Mouse (Mus musculus): ENCODE measurements around the gene Usp7. TPM values are rescaled to one million over a fixed set of nuclear protein-coding genes. Genes with fewer than 3 reads are reported as not detected.

Usp7 gene
- 34.7 and 38.8 TPM in 2 replicates for polyA plus RNA-seq (2016; fragmentation: Nextera tagmentation; extraction: Ambion mirVana)

DNA sequence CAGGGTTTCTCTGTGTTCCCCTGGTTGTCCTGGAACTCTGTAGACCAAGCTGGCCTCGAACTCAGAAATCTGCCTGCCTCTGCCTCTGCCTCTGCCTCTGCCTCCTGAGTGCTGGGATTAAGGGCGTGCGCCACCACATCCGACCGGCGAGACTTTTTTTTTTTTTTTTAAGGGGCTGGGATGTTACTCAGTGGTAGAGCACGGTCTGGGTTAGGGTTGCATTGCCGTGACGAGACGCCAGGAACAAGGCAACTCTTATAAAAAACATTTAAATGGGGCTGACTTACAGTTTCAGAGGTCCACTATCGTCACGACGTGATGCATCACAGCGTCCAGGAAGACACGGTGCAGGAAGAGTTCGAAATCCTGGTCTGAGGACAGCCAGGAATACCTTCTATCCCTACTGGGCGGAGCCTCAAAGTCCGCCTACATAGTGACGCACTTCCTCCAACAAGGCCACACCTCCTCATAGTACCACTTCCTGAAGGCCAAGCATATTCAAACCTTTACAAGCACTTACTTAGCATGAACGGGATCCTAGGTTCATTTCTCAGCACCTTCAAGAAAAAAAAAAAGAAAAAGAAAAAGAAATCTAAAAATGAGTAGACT is at the start of gene Usp7:
Usp7 (minus strand) TSS at position 360 of the 609 bp plus-strand sequence.
- WGBS: 92% methylated on average over 20 of the region's 20 CpGs
- no peak within 1 kb of the TSS for H3K4me2 ChIP-seq (replicated peaks)
- H3K4me1 ChIP-seq: no peaks in the 10 kb centered on the region

DNA sequence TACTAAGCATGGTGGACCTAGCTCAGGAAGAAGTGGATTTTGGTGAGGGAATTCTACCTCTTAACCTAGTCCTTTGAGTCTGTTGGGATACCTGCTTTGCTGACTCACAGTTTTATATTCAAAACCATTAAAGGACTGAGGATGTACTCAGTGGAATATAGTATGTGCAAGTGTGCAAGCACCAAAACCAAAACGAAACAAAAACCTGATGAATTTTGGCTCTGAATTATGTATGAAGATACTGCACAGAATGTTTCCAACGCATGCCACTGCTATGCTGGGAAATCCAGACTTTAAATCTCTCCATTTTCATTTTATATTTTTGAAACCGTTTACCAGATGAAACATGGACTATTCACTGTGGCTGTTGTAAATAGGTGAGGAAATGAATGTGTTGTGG is 48.4 kb upstream of the Usp7 start:
- H3K9ac ChIP-seq: no peak overlapping the region
- 90% methylated on average over 3 of the region's 3 CpGs for WGBS
- H3K9me3 ChIP-seq: no peaks in the 10 kb centered on the region
- H3K4me2 ChIP-seq (replicated peaks): no peak overlapping the region
- peaks cover 38% of the 10 kb centered on the region for H3K36me3 ChIP-seq
- H3K4me1 ChIP-seq: no peaks in the 10 kb centered on the region
- no peaks in the 10 kb centered on the region for H3K27me3 ChIP-seq (replicated peaks)
- no peak overlapping the region for H3K4me3 ChIP-seq
- no peak overlapping the region for H3K27ac ChIP-seq
- ATAC-seq (ENCODE audit: low FRiP score, low read depth): no peak

More for the DNA sequence above, at the start of gene Usp7:
- Histone ChIP-seq H3K4me3 (no peak within 1 kb of the TSS), H3K9ac (no peak within 1 kb of the TSS), H3K27ac (no peak within 1 kb of the TSS), H3K36me3 (no peaks in the 10 kb centered on the region), H3K27me3 (replicated peaks) (no peaks in the 10 kb centered on the region), H3K9me3 (no peaks in the 10 kb centered on the region)
- no peak for ATAC-seq (ENCODE audit: low FRiP score, low read depth)

DNA sequence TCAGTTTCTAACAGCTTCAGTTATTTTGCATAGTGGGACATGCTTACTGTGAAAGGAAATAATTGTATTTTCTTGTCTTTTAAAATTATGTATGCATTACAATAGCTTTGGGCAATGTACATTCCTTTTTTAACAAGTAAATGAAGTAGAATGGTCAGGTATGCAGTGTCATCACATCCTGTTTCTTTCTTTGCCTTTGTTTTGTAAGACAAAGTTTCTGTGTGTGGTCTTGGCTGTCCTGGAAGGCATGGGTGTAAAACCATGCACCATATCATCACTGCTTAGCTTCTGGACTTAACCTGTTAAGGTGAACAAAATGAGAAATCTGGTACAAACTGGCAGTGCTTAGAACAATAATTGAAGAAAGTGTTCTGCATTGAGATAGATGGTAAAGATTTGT is 46.8 kb upstream of the Usp7 start:
- H3K9me3 ChIP-seq: no peaks in the 10 kb centered on the region
- H3K4me2 ChIP-seq (replicated peaks): no peak overlapping the region
- no peak overlapping the region for H3K9ac ChIP-seq
- no peak for ATAC-seq (ENCODE audit: low FRiP score, low read depth)
- no peaks in the 10 kb centered on the region for H3K27me3 ChIP-seq (replicated peaks)
- H3K27ac ChIP-seq: no peak overlapping the region
- H3K4me3 ChIP-seq: no peak overlapping the region
- H3K4me1 ChIP-seq: peaks cover 1% of the 10 kb centered on the region; the same call in 1 of the 2 replicates
- peaks cover 40% of the 10 kb centered on the region for H3K36me3 ChIP-seq

DNA sequence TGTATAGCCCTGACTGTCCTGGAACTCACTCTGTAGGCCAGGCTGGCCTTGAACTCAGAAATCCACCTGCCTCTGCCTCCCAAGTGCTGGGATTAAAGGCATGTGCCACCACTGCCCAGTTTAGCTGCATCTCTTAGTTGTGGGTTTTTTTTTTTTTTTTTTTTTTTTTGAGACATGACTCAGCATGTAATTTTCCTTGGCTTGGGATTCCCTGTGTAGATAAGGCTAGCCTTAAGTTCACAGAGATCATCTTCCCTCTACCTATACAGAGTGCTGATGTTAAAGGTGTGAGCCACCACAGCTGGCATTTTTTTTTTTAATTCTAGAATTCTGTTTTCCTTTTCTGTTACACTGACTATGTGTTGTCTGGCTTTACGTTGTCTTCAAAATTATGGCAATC is 45.5 kb upstream of the Usp7 start:
- H3K9me3 ChIP-seq: no peaks in the 10 kb centered on the region
- peaks cover 13% of the 10 kb centered on the region for H3K4me1 ChIP-seq
- no peaks in the 10 kb centered on the region for H3K27me3 ChIP-seq (replicated peaks)
- no peak overlapping the region for H3K4me2 ChIP-seq (replicated peaks)
- H3K27ac ChIP-seq: no peak overlapping the region
- peaks cover 38% of the 10 kb centered on the region for H3K36me3 ChIP-seq
- H3K9ac ChIP-seq: no peak overlapping the region
- 100% methylated on average over 1 of the region's 1 CpGs for WGBS
- ATAC-seq (ENCODE audit: low FRiP score, low read depth): no peak
- H3K4me3 ChIP-seq: no peak overlapping the region

DNA sequence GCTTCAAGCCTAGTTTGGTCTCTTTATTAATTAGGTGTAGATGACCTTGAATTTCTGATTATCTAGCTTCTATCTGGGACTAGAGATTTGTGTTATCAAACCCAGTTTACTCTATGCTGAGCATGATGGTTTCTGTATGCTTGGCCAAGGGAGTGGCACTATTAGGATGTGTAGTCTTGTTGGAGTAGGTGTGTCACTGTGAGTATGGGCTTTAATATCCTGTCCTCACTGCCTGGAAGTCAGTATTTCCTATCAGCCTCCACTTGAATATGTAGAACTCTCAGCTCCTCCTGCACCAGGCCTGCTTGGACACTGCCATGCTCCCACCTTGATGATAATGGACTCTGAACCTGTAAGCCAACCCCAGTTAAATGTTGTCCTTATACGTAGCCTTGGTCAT is 44.8 kb upstream of the Usp7 start:
- 97% methylated on average over 1 of the region's 1 CpGs for WGBS
- Histone ChIP-seq H3K4me1 (peaks cover 17% of the 10 kb centered on the region), H3K9me3 (no peaks in the 10 kb centered on the region), H3K27ac (no peak overlapping the region), H3K36me3 (peaks cover 39% of the 10 kb centered on the region), H3K4me2 (replicated peaks) (no peak overlapping the region), H3K27me3 (replicated peaks) (no peaks in the 10 kb centered on the region), H3K9ac (no peak overlapping the region), H3K4me3 (no peak overlapping the region)
- ATAC-seq (ENCODE audit: low FRiP score, low read depth): no peak

DNA sequence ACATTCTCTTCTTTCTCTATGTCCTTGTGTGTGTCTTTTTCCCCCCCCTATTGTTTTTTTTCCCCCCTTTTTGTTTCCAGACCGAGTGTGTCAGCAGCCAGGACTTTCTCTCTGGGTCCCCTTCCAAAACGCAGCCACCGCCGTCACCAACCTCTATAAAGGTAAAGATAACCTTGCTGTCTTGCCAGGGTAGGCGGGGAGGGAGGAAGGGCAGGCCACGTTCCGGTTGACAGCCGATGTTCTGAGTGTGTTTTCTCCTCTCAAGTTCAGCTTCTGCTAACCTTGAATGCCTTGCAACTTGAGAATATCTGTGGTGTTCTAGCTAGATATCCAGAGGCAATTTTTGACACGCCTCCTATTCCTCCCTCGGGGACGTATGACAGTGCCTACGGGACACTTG is 39.1 kb upstream of the Usp7 start:
- Histone ChIP-seq H3K4me2 (replicated peaks) (peak overlapping the region; percentile 95), H3K27me3 (replicated peaks) (no peaks in the 10 kb centered on the region), H3K4me3 (peak overlapping the region; percentile 99), H3K4me1 (peaks cover 24% of the 10 kb centered on the region), H3K36me3 (peaks cover 17% of the 10 kb centered on the region; the same call in 1 of the 2 replicates), H3K9me3 (no peaks in the 10 kb centered on the region), H3K9ac (peak overlapping the region; percentile 100), H3K27ac (peak overlapping the region; percentile 91; the same call in 1 of the 2 replicates)
- ATAC-seq (ENCODE audit: low FRiP score, low read depth): no peak
- 5% methylated on average over 12 of the region's 12 CpGs for WGBS

DNA sequence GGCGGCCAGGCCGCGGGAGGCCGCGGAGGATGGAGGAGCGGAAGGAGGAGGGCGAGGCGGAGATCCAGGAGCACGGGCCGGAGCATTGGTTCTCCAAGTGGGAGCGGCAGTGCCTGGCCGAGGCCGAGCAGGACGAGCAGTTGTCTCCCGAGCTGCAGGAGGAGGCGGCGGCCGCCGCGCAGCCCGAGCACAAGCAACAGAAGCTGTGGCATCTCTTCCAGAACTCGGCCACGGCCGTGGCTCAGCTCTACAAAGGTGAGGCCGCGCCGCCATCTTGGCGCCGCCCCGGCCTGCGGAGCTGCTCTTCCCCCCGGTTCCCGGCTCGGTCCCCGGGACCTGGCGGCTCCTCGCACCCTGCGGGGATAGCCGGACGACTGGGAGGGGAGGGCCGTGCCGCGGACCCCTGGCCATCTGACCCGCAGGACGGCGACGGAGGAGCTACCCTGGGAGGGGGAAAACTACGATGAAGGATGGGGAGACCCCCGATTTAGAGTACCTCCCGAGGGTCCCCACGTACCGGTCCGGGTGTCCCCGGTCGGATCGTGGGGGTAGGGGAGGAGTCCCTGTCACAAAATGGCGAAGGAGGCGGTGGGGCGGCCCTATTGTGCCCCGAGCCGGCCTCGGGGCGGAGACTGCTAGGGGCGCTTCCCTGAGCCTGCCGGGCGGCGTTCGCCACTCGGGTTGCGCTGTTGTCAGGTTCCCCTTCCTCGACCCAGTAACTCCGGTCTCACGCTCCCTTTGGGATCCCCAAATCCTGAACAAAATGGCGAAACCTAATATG is 38.5 kb upstream of the Usp7 start:
- peaks cover 24% of the 10 kb centered on the region for H3K4me1 ChIP-seq
- peaks cover 17% of the 10 kb centered on the region; the same call in 1 of the 2 replicates for H3K36me3 ChIP-seq
- peak overlapping the region; percentile 100 for H3K9ac ChIP-seq
- peak overlapping the region; percentile 95 for H3K4me2 ChIP-seq (replicated peaks)
- H3K4me3 ChIP-seq: peak overlapping the region; percentile 99
- H3K27ac ChIP-seq: peak overlapping the region; percentile 91
- H3K9me3 ChIP-seq: no peaks in the 10 kb centered on the region
- under 1% methylated on average over 74 of the region's 74 CpGs for WGBS
- no peaks in the 10 kb centered on the region for H3K27me3 ChIP-seq (replicated peaks)
- peak; percentile 18 for ATAC-seq (ENCODE audit: low FRiP score, low read depth)

DNA sequence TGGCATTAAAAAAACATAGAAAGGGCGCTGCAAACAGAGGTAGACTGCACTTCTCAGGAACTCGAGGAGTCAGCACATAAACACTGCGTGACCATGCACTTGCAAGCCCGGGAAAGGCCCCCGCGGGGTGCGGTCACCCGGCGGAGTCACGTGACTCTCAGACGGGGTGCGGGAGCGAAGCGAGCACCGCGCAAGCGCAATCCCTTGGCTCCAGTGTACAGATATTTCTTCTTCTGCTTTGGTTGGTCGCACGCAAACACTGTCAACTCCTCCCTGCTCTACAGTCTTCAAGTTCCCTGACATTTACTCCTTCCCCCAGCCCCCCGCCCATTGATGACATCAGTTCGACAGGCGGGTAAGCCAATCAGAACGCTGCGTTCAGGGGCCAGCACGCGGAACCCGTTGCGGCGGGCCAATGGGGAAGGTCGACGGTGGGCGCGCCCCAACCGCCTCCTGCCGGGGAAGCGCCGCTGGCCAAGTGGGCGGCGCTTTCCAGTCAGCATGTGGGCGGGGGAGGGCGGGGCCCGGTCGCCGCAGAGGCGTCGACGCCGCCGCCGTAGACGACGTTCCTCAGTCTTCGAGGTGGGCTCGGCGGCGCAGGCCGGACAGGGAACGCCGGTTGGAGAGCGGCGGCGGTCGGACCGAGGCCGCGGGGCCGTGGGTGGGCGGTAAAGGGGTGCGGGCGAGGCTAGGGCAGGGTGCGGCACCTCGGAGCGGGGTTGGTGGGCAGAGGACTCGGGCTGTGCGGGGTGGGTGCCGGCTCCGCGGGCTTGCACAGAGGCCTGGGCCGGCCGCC is 37.7 kb upstream of the Usp7 start, which contains the start of gene 1810013L24Rik:
1810013L24Rik (plus strand) TSS at position 537 of the 796 bp plus-strand sequence.
- peak within 1 kb of the TSS; percentile 100 for H3K9ac ChIP-seq
- peaks cover 24% of the 10 kb centered on the region for H3K4me1 ChIP-seq
- peaks cover 14% of the 10 kb centered on the region; the same call in 1 of the 2 replicates for H3K36me3 ChIP-seq
- H3K4me3 ChIP-seq: peak within 1 kb of the TSS; percentile 99
- no peaks in the 10 kb centered on the region for H3K9me3 ChIP-seq
- under 1% methylated on average over 79 of the region's 80 CpGs for WGBS
- H3K27me3 ChIP-seq (replicated peaks): no peaks in the 10 kb centered on the region
- H3K4me2 ChIP-seq (replicated peaks): peak within 1 kb of the TSS; percentile 95
- ATAC-seq (ENCODE audit: low FRiP score, low read depth): peak; percentile 95
- H3K27ac ChIP-seq: peak within 1 kb of the TSS; percentile 91

DNA sequence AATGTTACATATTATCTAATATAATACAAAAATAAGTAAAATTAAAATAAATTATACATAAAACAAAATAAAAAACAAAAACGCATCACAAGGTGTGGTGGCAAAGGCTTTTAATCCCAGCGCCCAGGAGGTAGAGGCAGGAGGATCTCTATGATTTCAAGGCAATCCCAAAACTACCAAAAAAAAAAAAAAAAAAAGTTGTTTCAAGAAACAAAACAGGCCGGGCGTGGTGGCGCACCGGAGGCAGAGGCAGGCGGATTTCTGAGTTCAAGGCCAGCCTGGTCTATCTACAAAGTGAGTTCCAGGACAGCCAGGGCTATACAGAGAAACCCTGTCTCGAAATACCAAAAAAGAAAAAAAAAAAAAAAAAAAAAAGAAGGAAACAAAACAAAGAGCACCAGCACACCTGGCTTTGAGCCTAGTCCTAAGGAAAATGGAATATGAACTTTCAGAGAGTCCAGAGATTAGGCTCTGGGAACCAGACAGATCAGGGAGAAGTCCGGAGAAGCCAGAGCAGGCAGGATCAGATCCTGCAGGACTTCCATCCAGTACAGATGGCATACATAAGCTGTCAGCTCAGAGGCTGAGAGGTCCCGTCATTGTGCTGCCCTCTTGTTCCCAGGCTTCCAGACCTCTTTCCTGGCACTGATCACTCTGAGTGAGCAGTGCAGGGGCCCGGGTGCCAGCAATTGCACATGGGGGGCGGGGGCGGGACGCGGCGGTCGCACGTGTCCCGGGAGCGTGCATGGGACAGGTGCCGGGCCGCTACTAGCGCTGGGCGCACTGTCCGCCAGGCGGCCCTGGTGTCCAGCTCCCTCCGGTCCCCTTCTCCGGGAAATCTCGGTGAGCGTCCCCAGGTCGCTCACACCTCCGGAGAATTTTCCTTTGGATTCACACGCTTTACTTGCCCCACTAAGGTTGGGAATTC is 36.8 kb upstream of the Usp7 start:
- Histone ChIP-seq H3K27ac (peak overlapping the region; percentile 48), H3K4me3 (peak overlapping the region; percentile 51), H3K4me1 (peaks cover 22% of the 10 kb centered on the region), H3K27me3 (replicated peaks) (no peaks in the 10 kb centered on the region), H3K4me2 (replicated peaks) (peak overlapping the region; percentile 95), H3K9me3 (no peaks in the 10 kb centered on the region), H3K36me3 (peaks cover 14% of the 10 kb centered on the region; the same call in 1 of the 2 replicates), H3K9ac (peak overlapping the region; percentile 64)
- peak; percentile 64 for ATAC-seq (ENCODE audit: low FRiP score, low read depth)
- 11% methylated on average over 33 of the region's 33 CpGs for WGBS

DNA sequence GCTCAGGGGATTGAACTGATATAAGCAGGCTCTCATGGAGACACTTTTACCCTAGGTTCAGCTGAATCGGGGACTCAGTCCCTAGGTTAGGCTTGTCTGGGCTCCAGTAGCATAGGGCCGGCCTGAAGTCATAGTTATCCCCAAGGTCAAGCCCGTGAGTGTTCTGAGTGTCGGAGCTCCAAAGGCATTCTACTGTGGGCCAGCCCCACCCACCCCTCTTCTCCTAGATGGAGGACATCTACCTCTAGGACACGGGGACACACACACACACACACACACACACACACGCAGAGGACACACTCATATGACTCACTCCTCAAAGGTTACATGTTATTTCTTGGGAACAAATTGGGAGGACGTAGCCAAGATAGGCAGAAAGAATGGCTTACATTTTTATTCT is 35.3 kb upstream of the Usp7 start:
- ATAC-seq (ENCODE audit: low FRiP score, low read depth): no peak
- H3K4me1 ChIP-seq: peaks cover 8% of the 10 kb centered on the region
- H3K27ac ChIP-seq: no peak overlapping the region
- no peaks in the 10 kb centered on the region for H3K27me3 ChIP-seq (replicated peaks)
- H3K9me3 ChIP-seq: no peaks in the 10 kb centered on the region
- H3K4me2 ChIP-seq (replicated peaks): no peak overlapping the region
- peaks cover under 1% of the 10 kb centered on the region; the same call in 1 of the 2 replicates for H3K36me3 ChIP-seq
- 94% methylated on average over 7 of the region's 7 CpGs for WGBS
- H3K4me3 ChIP-seq: no peak overlapping the region
- H3K9ac ChIP-seq: no peak overlapping the region

DNA sequence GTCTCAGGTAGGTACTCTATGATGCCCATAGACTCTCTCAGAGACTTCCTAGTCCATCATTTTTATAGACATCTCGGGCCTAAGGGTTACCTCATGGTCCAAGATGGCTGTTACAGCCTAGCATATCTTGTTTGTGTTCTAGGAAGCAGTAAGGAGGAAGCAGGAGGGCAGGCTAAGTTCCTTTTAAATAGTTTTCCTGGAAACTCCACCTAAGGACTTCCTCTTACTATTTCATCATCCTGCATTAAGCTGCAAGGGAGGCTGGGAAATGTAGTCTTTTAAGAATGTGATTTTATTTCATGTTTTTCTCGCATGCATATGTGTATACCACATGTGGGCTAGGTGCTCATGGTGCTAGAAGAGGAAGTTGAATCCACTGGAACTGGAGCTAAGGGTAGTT is 31.6 kb upstream of the Usp7 start:
- no peak for ATAC-seq (ENCODE audit: low FRiP score, low read depth)
- WGBS: 78% methylated on average over 2 of the region's 2 CpGs
- H3K27me3 ChIP-seq (replicated peaks): no peaks in the 10 kb centered on the region
- no peak overlapping the region for H3K4me3 ChIP-seq
- no peaks in the 10 kb centered on the region for H3K9me3 ChIP-seq
- no peak overlapping the region for H3K4me2 ChIP-seq (replicated peaks)
- H3K4me1 ChIP-seq: no peaks in the 10 kb centered on the region
- H3K9ac ChIP-seq: no peak overlapping the region
- H3K27ac ChIP-seq: no peak overlapping the region
- H3K36me3 ChIP-seq: no peaks in the 10 kb centered on the region

Data from neural tube, embryonic 12.5 days (tissue).